Mouse (Mus musculus) liver, embryonic 13.5 days (tissue): Measurements from ENCODE around the gene Olfr1128. TPM values are rescaled to one million over a fixed set of nuclear protein-coding genes. Genes with fewer than 3 reads are reported as not detected.

Source experiments
- polyA plus RNA-seq: library from polyadenylated mRNA; unstranded; fragments of >200 nt; fragmentation: Nextera tagmentation; extraction: Ambion mirVana; gene quantifications from 2 replicates; pipeline ENCODE4 v1.2.1, GENCODE M21; 2015

Olfr1128 gene
- polyA plus RNA-seq, 1 experiment from 2014 or later: not detected

Other genes starting within 250 kb of the Olfr1128 start
- gene Olfr1118, start 238.0 kb downstream of the Olfr1128 start, polyA plus RNA-seq: not detected in 2 replicates
- not detected in 2 replicates for gene Olfr1120, start 190.7 kb downstream of the Olfr1128 start, polyA plus RNA-seq
- not detected in 2 replicates for gene Olfr1121, start 175.6 kb downstream of the Olfr1128 start, polyA plus RNA-seq
- not detected in 2 replicates for gene Olfr1122, start 159.7 kb downstream of the Olfr1128 start, polyA plus RNA-seq
- not detected in 2 replicates for gene Olfr1123, start 128.9 kb downstream of the Olfr1128 start, polyA plus RNA-seq
- 0.06 TPM in 1 of 2 replicates, not detected in the other for gene Olfr1124, start 115.3 kb downstream of the Olfr1128 start, polyA plus RNA-seq
- gene Olfr1126, start 91.6 kb downstream of the Olfr1128 start, polyA plus RNA-seq: not detected in 2 replicates
- gene Pramel7, start 48.4 kb downstream of the Olfr1128 start, polyA plus RNA-seq: not detected in 2 replicates
- not detected in 2 replicates for gene Pramel6, start 39.0 kb downstream of the Olfr1128 start, polyA plus RNA-seq
- not detected in 2 replicates for gene Olfr153, start 13.7 kb downstream of the Olfr1128 start, polyA plus RNA-seq
- not detected in 2 replicates for gene Olfr1129, start 28.4 kb upstream of the Olfr1128 start, polyA plus RNA-seq
- gene Olfr1130, start 60.7 kb upstream of the Olfr1128 start, polyA plus RNA-seq: not detected in 2 replicates
- gene Olfr1131, start 81.6 kb upstream of the Olfr1128 start, polyA plus RNA-seq: not detected in 2 replicates
- not detected in 2 replicates for gene Olfr1132, start 92.0 kb upstream of the Olfr1128 start, polyA plus RNA-seq
- not detected in 2 replicates for gene Olfr1133, start 101.8 kb upstream of the Olfr1128 start, polyA plus RNA-seq
- gene Olfr1134, start 112.9 kb upstream of the Olfr1128 start, polyA plus RNA-seq: not detected in 2 replicates
- not detected in 2 replicates for gene Olfr1135, start 128.1 kb upstream of the Olfr1128 start, polyA plus RNA-seq
- not detected in 2 replicates for gene Olfr1136, start 148.4 kb upstream of the Olfr1128 start, polyA plus RNA-seq
- not detected in 2 replicates for gene Olfr1137, start 167.6 kb upstream of the Olfr1128 start, polyA plus RNA-seq
- not detected in 2 replicates for gene Olfr1138, start 194.4 kb upstream of the Olfr1128 start, polyA plus RNA-seq
- not detected in 2 replicates for gene Olfr1140, start 198.2 kb upstream of the Olfr1128 start, polyA plus RNA-seq
- gene Olfr1141, start 208.4 kb upstream of the Olfr1128 start, polyA plus RNA-seq: not detected in 2 replicates
- gene Olfr152, start 233.9 kb upstream of the Olfr1128 start, polyA plus RNA-seq: not detected in 2 replicates